Mouse (Mus musculus) c-Kit-positive CD71-negative TER-119-negative erythroid progenitor cells, embryonic 14.5 days (primary cell): ENCODE measurements around the gene Mast3.

Source experiments
- DNase-seq: peaks from one replicate; pipeline ENCODE4 v3.0.0-alpha.2; 2013; ENCODE audit warnings: low read depth

The Mast3 gene

DNA sequence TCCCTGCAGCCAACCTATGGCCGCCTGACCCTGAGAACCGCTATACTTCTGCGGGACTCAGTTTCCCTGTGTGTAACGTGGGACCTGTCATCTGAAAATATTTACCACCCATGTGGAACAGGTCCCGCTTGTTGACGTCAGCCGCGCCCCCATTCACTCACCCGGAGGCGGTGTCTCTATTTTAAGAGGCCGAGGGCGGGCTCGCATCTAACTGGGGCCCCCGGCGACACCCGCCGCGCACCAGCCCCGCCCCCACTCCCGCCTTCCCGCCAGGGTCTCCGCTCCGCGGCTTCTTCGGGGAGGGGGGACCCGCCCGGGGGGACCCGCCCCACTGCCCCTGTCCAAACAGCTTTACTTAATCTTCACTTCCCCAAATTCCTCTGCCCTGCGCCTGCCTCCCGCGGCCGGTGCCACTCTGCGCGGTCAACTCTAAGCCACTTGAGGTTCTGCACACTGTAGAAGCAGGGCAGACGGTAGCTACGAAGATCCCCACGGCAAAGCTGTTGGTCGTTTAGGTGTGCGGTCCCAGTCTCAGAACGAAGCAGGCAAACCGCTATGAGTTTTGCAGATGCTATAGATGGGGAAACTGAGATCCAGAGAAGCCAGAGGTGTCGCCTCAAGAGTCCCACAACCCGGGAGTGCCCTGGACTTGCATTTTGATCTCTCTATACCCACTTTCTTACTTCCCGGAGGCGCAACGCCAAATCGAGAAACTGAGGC, 933 bp downstream of the Mast3 start:
- peak; percentile 50 for DNase-seq

DNA sequence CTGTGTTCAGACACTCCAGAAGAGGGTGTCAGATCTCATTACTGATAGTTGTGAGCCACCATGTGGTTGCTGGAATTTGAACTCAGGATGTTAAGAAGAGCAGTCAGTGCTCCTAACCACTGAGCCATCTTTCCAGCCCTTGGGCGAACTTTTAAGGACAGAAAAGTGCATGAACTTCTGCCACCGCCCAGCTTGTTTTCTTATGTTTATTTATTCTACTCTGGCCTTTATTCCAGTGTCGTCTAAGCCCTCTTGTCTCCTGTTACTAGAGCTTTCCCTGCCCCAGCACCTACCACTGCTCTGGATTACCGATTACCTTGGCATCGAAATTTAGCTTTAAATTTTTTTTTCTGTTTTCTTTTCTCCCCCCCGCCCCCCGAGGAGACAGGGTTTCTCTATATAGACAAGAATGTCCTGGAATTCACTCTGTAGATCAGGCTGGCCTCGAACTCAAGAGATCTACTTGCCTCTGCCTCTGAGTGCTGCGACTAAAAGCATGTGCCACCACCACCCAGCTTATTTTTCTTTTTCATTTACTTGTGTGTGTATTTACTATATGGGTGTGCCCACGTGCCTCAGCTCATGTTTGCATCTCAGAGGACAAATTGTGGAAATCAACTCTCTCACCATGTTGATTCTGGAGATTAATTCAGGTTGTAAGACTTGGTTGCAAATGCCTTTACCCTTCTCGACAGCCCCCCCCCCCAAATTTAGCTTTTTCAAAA, 1.9 kb downstream of the Mast3 start:
- DNase-seq: no peak

DNA sequence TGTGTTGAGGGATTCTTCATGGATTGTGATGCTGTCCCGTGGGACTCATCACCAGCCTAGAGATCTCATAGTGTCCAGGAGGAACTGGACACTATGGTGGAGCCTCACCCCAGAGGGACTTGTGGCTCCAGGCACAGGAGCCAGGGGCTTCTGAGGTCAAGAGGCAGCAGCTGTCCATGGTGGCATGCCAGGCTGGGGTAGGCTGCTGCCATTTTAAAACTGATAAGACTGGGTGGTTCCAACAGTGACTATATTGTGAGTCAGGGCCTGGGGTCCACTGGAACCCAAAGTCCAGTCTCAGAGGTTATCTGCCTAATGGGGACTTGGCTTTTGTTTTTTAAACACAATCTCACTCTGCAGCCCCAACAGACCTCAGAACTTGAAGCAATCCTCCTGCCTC, 3.0 kb downstream of the Mast3 start:
- DNase-seq: no peak

DNA sequence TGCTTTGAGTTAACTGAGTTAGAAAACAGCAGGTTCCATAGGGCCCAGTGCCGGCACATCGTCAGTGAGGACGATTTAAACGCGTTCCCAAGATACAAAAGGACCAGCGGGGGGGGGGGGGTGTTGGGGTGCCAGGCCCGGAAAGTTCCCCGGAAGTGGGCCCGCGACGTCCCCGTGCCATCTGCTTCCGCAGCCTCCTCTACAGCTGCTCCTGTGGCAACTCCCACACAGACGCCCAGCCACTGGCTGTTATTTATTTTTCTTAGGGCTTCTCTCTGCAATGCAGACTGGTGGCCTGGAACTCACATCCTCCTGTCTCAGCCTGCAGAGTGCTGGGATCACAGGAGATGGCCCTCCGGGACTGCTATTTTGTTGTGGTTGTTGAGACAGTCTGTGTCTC, 3.7 kb downstream of the Mast3 start:
- DNase-seq: no peak

DNA sequence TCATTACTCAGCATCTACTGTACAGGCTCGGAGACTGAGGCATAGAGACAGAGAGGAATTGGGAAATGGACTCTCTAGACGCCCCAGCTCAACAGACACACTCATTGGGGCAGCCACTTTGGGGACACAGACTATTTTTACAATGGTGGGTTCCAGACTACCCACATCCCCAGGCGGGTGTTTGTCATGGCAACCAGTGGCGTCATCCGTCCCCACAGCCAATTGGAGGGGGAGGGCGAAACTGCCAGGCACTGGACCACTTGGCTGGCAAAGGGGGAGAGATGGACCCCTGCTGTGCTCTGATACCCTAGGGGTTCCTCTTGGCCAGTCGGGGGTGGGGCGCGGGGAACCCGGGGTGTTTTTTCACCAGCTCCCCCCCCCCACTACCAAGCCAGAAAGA, 4.2 kb downstream of the Mast3 start:
- DNase-seq: no peak

DNA sequence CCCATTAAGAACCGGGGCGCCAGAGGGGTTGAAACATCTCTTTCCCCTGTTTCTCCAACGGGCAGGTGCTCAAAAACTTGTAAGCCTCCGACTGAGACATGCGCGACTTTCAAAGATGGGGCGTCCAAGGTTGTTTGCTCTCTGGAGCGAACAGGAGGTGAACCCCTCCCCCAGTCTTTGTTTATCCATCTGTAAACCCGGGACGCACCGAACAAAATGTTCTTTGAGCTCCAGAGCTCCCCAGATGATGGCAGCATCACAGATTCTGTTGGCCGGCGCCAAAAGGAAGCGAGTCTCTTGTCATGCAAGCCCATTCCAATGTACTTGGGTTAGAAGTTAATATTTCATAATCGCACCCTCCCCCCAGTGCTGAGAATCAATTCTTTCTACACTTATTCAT, 6.6 kb downstream of the Mast3 start:
- no peak for DNase-seq

DNA sequence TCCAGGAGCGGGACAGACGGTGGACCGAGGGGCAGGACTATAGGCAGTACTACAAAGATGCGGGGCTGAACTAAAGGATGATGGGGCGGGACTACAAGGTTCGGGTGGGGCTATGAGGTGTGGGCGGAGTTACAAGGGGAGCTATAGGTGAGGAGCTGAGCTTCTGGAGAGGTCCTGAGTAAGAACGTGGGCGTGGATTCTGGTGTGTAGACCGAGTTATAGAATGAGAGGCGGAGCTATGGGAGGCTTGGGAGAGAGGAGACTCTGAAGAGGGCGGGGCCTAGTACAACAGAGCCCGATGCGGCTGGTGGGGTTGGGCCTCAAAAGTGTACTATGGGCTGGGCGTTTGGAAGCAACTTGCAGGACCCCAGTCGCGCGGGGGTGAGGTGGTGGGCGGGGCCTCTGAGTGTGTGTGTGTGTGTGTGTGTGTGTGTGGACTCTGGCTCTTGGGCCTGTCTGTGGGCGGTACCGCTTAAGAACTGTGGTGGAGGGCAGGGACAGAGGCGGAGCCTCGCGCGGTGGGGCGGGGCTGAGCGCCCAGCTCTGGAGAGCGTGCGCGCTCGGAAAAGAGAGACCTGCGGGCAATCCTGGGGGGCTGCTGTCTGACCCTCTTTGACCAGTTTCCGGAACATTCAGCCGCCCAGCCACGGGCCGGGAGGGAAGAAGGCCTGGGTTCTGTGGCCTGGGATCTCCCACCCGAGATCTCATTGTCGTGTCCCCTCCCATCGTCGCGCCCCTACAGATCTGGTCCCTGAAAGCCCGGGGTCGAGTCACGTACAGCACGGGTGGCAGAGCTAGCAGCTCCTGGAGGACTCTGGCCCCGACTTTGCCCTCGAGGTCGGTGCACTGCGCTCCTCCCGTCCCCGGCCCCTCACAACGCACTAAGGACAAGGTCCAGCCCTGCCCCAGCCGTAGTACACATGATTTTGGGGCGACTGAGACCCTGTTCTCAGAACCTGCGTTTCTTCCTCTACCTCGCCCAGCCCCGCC, 7.5 kb downstream of the Mast3 start:
- DNase-seq: peak; percentile 85

DNA sequence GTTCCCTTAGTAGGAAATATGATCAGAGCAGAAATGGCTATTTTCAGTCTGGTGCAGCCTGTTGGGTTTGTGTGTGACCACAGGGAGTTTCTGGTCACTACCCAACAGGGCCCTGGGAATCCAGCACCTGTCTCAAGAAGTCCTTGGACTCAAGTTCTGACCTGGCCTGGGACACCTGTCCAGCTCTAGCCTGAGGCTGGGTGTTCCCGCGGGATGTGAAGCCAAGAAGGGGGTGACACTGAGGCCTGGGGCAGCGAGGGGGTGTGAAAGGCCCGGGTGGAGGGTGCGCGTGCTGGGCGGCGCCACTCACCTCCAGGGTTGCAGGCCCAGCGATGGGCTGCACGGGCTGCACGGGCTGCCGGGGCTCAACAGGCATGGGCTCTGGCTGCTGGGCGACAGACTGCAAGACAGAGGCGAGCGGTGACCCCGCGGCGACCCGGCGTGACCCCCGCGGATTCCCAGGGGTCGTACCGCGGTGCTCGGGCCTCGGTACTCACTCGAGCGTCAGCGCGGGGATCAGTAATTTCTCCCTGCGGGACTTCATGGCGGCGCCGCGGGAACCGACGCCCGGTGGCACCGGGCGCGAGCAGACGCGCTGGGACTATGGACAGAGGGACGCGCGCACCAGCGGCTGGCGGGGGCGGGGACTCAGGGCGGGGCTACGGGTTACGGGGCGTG, 8.3 kb downstream of the Mast3 start:
- DNase-seq: no peak

DNA sequence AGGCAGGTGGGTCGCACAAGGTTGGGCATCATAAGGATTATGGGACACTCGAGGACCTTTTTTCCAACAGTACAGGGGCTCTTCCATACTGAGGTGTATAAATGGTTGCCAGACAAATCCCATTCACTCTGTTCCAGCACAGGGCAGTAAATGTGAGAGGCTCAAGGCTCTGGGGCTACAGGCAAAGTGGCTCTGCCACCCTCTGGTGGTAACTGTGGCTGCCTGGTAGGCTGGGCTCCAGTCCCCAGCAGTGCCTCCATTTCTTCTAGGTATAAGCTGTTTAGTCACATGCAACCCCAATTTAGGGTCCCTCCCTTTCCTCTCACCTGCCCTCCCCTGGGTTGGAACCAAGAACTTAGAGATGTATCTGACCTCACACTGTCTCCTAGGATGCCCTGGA, 9.5 kb downstream of the Mast3 start:
- no peak for DNase-seq

DNA sequence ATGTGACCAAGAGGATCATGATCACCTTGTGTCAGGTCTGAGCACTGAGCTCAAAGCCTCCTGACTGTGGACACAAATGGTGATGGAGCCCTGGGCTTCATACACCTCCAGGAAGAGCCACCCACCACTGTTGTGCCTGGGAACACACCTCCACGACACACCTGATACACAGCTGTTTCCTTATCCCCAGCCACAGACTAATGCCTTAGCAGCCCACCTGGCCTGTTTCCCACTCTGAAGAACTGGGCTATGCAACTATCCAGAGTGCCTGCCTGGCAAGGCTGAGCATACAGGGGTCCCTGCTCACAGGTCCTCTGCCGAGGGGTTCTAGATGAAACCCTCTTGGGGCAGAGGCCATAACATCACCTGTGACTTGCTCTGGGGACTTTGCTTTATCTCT, 10.6 kb downstream of the Mast3 start:
- no peak for DNase-seq

DNA sequence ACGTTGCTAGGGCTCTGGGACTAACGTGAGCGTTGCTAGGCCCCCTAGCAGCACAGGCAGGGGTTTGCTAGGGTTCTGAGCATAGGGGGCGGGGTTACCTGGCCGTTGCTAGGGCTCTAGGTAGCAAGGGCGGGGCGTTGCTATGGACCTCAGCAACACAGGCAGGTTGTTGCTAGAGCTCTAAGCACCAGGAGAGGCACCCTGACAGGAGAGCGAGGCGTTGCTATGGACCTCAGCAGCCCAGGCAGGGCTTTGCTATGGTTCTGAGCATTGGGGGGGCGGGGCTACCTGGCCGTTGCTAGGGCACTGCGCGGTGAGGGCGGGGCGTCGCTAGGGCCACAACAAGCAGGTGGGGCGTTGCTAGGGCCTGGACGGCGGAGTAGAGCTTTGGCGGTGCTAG, 12.2 kb downstream of the Mast3 start:
- DNase-seq: peak; percentile 49

DNA sequence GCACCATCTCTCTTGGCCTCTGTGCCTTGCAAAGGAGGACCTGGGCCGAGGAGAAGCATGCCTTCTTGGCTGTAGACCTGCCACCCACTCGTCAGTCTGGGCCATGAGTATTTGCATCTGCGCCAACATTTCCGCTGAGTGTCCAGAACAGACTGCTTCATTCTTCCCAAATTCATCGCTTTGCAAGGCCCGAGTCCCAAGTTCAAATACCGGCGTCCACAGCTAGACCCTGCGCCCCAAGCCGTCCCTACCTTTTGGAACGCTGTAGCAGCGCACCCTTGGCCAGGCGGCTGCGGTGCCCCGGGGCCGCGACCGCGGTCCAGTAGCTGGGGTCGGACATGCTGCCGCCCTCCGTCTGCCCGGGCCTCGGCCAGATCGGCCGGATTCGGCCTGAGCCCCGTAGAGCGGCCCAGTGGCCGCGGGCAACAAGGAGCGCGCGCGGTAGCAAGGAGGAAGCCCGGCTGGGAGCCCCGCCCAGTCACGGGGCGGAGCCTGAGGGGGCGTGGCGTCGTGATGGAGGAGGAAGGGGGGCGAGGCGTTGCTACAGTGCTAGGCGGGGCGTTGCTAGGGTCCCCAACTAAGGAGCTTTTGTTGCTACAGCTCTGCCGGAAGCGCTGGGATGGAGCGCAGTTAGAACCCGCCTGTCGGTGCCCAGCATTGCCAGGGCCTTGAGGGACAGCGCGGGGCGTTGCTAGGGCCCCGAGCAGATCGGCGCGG, 12.7 kb downstream of the Mast3 start:
- peak; percentile 95 for DNase-seq

DNA sequence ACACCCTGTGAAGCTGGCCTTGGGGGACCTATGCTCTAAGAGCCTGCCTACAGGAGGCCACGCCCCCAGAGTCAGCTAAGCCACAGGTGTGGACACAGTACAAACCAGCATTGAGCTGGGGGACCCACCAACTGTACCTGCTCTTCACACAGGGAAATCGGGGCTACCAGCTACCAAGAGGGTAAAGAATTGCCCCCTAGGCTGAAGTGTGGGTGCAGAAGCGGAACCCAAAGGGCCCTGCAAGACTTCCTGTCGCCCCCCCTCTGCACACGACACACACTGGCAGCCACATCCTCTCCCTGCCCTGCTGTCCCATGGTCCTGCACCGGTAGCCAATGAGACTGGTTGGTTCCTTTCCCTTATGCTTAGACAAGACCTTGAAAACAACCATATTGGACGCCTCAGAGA, 13.6 kb downstream of the Mast3 start:
- DNase-seq: no peak

DNA sequence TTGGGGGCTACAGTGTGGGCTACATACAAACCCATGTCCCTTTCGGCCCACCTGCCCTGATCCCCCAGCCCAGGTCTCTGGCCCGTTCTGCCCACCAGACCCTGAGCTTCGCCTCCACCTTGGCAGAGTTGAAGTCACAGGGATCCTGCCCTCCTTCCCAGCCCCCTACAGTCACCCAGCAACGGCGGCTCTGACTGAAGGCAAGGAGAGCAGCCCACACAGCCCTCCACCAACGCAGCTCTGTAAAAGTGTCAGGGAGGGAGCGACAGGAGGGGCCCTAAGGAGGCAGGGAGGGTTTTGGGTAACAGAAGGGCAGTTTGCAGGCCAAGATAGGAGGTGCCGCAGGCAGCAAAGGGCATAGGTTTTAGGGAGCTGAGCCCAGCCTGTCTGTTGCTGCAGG, 14.0 kb downstream of the Mast3 start:
- no peak for DNase-seq

DNA sequence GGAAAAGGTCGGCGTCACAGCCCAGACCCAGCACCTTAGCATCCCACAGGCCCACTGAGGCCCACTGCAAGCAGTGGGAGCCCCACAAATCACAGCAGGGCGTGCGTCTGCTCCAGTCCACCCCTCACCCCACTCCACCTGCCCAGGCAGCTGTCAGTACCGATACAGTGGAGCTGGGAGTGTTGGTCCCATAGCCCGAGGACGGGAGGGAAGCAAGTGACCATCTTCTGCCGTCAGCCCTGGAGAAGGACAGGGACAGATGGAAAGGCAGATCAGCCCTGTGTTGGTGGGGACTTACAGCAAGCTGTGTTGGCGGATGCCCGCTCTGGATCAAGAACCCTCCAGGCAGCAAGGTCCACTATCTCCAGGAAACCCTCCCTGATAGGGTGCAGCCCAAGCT, 15.8 kb downstream of the Mast3 start:
- DNase-seq: no peak

DNA sequence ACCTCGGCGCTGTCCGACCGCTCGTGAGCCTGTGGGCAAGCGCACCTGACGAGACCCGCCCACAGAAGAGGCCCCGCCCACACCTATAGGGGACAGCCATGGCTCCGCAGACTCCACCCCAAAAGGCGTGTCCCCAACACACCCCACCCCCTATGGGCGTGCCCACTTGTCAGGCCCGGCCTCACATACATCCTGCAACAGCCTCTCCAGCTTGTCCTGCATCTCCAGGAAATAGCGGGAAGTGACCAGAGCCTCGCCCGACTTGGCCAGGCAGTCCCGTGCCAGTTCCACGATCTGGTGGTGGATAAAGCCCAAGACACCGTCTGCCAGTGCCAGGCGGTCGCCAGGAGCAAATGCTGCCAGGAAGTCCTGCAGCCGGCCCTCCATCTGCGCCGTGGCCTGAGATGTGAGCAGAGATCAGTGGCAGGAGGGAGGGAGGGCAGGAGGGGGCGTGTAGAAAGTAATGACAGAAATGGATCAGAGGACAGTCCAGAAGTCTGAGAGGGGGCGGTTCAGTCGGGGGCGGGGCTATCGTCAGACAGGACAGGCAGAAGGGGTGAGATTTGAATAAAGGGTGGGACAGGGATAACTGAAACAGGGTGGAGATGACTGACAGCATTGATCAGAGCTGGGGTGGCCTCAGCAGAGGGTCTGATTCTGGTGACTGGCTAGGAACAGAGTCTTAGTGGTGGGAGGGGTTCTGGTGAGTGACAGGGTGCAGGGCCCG, 16.8 kb downstream of the Mast3 start:
- DNase-seq: no peak

DNA sequence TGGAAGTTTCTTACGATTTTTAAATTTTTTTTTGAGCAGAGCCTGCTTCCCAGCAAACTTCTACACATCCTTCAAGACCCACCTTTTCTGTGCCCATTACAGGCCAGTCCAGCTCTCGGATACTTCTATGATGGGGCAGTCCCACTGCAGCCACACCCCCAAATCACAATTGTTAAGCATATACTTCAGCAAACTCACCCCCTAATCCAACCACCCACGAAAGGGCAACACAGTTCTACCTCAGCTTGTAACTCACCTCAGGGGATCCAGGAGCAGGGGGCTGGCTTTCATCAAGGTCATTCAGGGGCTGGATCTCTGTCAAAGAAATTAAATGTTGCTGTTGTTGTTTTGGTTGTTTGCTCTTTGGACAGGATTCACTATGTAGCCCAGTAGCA, 17.8 kb downstream of the Mast3 start:
- DNase-seq: no peak

DNA sequence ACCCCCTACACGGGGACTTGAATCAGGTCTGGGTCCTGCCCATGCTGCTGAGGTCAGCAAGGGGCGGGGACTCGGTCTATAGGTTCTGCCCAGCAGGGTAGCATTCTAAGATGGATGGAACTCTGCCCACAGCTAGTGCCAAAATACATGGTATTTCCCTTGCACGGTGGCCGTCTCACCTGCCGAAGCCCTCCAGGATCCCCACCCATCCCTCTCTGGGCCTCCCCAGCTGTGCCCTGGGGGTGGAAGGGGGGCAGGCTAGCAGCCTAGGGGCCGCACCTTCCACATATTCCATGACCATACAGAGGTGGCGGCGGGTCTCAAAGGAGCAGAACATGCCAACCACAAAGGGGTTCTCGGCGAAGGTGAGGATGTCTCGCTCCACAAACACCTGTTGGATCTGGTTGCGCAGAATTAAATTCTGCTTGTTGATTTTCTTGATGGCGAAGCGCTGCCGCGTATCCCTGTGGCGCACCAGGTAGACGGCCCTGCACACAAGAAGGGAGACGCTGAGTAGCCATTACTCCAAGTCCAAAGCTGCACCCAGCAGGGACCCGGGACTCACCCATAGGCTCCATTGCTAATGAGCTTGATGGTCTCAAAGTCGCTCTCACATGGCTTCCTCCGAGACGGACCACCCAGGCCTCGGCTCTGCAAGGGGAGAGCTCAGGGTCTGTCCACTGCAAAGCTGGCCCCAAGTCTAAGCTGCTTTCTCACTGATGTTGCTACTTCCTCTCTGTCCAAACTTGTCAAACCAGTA, 18.4 kb downstream of the Mast3 start:
- no peak for DNase-seq

DNA sequence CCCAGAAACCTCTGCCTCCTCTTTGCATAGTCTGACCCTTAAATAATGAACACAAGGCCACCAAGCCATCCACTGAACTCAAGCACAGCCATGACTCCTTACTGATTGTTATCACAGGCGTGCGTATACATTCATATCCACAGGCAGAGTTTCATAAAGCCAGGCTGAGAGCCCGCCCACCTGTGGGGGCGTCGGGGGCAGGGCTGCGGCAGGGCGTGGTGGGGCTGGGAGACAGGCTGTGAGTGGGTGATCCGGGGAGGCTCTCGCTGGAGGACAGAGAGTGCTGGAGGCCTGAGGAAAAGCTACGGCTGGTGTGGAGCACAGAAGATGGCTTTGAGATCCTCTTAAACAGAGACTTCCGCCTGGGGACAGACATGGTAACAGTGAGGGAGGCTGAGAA, 24.8 kb downstream of the Mast3 start:
- no peak for DNase-seq
